Mouse (Mus musculus) C2C12 (cell line): Measurements from ENCODE around the gene Trio.

Source experiments
- CEBPB ChIP-seq: IDR thresholded peaks from one replicate; pipeline ENCODE4 v1.6.1; 2011; ENCODE audit warnings: low read depth, mild to moderate bottlenecking, control low read depth, moderate library complexity
- CTCF ChIP-seq: IDR thresholded peaks from one replicate; pipeline ENCODE4 v1.5.1; 2011; ENCODE audit not compliant: control insufficient read depth, insufficient read depth, insufficient read length
- FOSL1 ChIP-seq: IDR thresholded peaks from one replicate; pipeline ENCODE4 v1.8.0; 2011; ENCODE audit warnings: mild to moderate bottlenecking, low read length; ENCODE audit not compliant: poor library complexity, insufficient read depth, severe bottlenecking
- MYOD1 ChIP-seq: IDR thresholded peaks from one replicate; pipeline ENCODE4 v1.6.1; 2011; ENCODE audit warnings: low read depth; ENCODE audit not compliant: control insufficient read depth, insufficient read length

DNA sequence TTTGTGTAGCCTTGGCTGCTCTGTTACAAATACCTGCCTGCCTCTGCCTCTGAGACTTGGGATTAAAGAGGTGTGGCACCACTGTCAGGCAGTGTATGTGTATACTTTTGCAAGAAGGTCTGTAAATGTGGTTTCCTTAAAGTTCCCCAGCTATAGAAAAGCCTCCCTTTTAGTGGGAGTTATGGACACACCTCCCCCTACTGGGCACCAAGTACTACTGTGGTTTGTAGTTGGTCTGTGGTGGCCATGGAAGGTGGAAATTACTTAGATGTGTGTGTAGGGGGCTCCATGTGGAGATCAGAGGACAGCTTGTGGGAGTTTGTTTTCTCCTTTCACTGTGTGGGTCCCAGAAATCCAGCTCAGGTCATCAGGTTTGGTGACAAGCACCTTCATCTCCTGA lies 41.7 kb upstream of the Trio start:
- no peak for TF ChIP-seq CTCF
- no peak for TF ChIP-seq CEBPB
- TF ChIP-seq MYOD1: no peak
- TF ChIP-seq FOSL1: no peak
